Mouse (Mus musculus) gastrocnemius, adult 2 months (tissue): Measurements from ENCODE around the gene Dnah2. TPM values are rescaled to one million over a fixed set of nuclear protein-coding genes. Genes with fewer than 3 reads are reported as not detected.

Experiments
- DNase-seq: peaks from one replicate; pipeline ENCODE4 v3.0.0; 2022
- H3K27ac ChIP-seq: fragments of 200-600 bp; 2 replicates; pipeline ENCODE4 v1.8.1; 2022; ENCODE audit warnings: mild to moderate bottlenecking
- H3K4me3 ChIP-seq: fragments of 200-600 bp; 2 replicates; pipeline ENCODE4 v1.8.1; 2022; ENCODE audit warnings: mild to moderate bottlenecking, moderate library complexity
- CTCF ChIP-seq: fragments of 200-600 bp; IDR thresholded peaks from 2 replicates; pipeline ENCODE4 v1.8.1; 2022; ENCODE audit warnings: antibody characterized with exemption, mild to moderate bottlenecking, moderate library complexity
- intact Hi-C: fragments of 180-260 bp; cut with DNase I; formaldehyde crosslinking; loops from one replicate; pipeline ENCODE4 v1.15.1; 2025
- total RNA-seq, 2 experiments: library from RNA; stranded (reverse); gene quantifications; 2 replicates each; pipeline ENCODE4 v1.2.3; 2021

Dnah2 gene
- total RNA-seq, 2 experiments from 2014 or later, result 0.05 to 0.25 TPM

GRCm38 (mm10) chr11:69516661-69517060, 32.2 kb downstream of the Dnah2 start:
- no peak for TF ChIP-seq CTCF
- Histone ChIP-seq H3K27ac (peak overlapping the region; percentile 43; the same call in 1 of the 2 replicates), H3K4me3 (peak overlapping the region; percentile 44)
- DNase-seq, result no peak
- intact Hi-C loops, result no loop called here

GRCm38 (mm10) chr11:69516151-69516640, 32.7 kb downstream of the Dnah2 start:
- H3K27ac ChIP-seq, result peak overlapping the region; percentile 35; the same call in 1 of the 2 replicates
- TF ChIP-seq CTCF, result no peak
- intact Hi-C loops, result no loop called here
- H3K4me3 ChIP-seq, result peak overlapping the region; percentile 44
- no peak for DNase-seq

GRCm38 (mm10) chr11:69513840-69514239, 35.1 kb downstream of the Dnah2 start:
- peak; percentile 86 for TF ChIP-seq CTCF
- intact Hi-C loops, result loop anchor here (1.0 to 5.0 kb wide), 4 partner anchors 72 to 257 kb away; no protein-coding TSS in a partner anchor
- no peak overlapping the region for H3K4me3 ChIP-seq
- no peak overlapping the region for H3K27ac ChIP-seq
- peak; percentile 74 for DNase-seq

- no peak overlapping the region for H3K27ac ChIP-seq
- no peak for DNase-seq
- no peak for TF ChIP-seq CTCF
- H3K4me3 ChIP-seq, result no peak overlapping the region
- intact Hi-C loops, result loop anchor here (5.0 kb wide), 3 partner anchors 69 to 254 kb away; no protein-coding TSS in a partner anchor
These were observed 38.0 kb downstream of the Dnah2 start for GRCm38 (mm10) chr11:69510796-69511496.

GRCm38 (mm10) chr11:69503863-69504280, 45.0 kb downstream of the Dnah2 start:
- TF ChIP-seq CTCF, result no peak
- peak; percentile 58 for DNase-seq
- intact Hi-C loops, result no loop called here
- no peak overlapping the region for H3K4me3 ChIP-seq
- H3K27ac ChIP-seq, result peak overlapping the region; percentile 79

DNA sequence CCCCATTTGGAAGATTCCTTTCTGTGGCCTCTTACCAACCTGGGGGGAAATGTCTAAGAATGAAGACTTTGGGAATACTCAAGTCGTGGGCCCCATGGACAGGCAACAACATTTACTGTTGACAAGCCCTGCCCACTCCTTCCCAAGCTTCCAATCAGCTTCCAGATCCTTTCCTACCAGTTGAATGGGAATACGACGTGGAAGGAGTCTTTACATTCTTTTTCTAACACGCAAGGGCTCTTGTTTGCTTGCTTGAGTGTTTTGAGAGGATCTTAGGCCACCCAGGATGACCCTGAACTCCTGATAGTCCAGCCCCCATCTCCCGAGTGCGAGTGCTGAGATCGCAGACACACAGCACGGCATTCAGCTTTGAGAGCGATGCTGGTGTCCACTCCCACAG, 47.4 kb downstream of the Dnah2 start:
- H3K27ac ChIP-seq, result no peak overlapping the region
- no peak for TF ChIP-seq CTCF
- DNase-seq, result no peak
- no peak overlapping the region for H3K4me3 ChIP-seq
- intact Hi-C loops, result no loop called here

DNA sequence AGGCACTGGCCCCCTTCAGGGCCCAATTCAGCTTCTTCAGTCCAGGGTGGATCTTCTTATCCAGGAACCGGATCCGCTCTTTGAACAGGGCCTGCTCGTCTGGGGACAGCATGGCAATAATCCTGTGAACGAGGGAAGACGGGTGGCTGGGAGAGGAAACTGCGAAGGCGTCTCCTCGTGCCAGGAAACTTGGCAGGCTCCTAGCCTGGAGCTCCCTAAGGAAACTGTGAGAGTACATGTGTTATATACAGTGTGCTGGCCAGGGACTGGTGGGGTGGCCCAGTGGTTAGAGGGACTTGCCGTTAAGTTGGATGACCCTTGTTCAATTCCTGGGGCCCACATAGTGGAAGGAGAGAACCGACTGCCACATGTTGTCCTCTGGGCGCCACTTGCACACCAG, 49.8 kb downstream of the Dnah2 start:
- TF ChIP-seq CTCF, result no peak
- H3K27ac ChIP-seq, result no peak overlapping the region
- no peak overlapping the region for H3K4me3 ChIP-seq
- no peak for DNase-seq
- intact Hi-C loops, result no loop called here

DNA sequence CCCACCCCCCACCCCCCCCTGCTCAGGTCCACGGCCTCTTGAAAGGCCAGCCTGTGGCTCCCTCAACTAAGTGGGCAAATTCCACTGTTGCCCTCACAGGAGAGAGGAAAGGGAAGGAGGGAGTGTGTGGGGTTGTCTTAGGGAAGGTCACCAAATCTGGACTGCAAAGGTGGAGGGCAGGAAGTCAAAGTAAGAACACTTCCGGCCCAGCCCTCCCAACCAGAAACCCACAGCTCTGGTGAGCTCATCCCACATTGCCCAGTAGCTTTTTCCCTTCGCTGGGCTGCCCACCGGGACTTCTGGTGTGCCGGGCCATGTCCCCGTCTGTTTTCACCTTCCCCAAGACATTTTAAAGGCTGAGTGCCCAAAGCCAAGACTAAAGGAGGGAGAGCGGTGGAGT, 57.2 kb downstream of the Dnah2 start:
- TF ChIP-seq CTCF, result no peak
- Histone ChIP-seq H3K27ac (no peak overlapping the region), H3K4me3 (no peak overlapping the region)
- DNase-seq, result no peak
- intact Hi-C loops, result no loop called here

GRCm38 (mm10) chr11:69490898-69491297, 58.0 kb downstream of the Dnah2 start:
- no peak for DNase-seq
- intact Hi-C loops, result no loop called here
- TF ChIP-seq CTCF, result no peak
- no peak overlapping the region for H3K27ac ChIP-seq
- no peak overlapping the region for H3K4me3 ChIP-seq

- intact Hi-C loops, result no loop called here
- no peak for TF ChIP-seq CTCF
- H3K27ac ChIP-seq, result no peak overlapping the region
- DNase-seq, result no peak
- no peak overlapping the region for H3K4me3 ChIP-seq
These were observed 61.4 kb downstream of the Dnah2 start for GRCm38 (mm10) chr11:69487474-69487873.

DNA sequence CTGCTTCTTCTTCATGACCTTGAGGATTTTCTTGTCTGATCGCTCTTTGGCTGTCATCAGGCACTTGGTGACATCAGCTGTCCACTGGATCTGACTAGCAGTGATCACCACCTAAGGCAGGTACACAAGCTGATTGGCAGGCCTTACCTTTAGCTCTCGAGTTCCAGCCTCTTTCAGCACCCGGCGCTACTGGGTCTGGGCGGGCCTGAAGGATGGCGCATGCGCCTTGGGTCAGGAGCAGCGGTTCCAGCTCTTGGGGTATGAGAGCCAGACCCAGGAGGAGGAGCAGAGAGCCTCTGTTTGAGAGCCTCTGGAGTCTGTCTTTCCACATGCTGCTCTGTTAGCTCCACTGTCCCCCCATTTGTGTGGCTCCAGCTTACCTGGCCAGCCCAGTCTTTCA, 71.3 kb downstream of the Dnah2 start:
- intact Hi-C loops, result no loop called here
- H3K27ac ChIP-seq, result no peak overlapping the region
- TF ChIP-seq CTCF, result no peak
- no peak overlapping the region for H3K4me3 ChIP-seq
- no peak for DNase-seq

DNA sequence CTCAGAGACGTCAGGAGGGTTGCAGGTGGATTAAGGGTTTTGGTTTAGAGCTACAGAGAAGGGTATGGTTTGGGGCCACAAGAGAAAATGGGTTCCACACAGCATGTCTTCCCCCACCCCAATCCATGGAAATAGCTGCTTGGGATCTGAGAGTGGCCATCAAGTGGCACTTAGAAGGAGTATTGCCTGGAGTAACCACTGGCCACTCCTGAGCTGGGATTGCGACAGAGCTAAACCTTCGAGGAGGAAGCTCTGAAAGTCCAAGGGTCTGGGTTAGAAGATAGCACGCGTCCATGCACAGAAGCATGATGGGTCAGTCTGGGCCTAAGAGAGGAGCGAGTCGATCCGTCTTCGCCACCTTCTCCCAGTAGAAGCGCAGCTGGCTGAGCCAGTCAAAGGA, 72.1 kb downstream of the Dnah2 start:
- Histone ChIP-seq H3K4me3 (no peak overlapping the region), H3K27ac (no peak overlapping the region)
- no peak for DNase-seq
- intact Hi-C loops, result no loop called here
- no peak for TF ChIP-seq CTCF

GRCm38 (mm10) chr11:69474737-69475136, 74.2 kb downstream of the Dnah2 start:
- Histone ChIP-seq H3K27ac (no peak overlapping the region), H3K4me3 (no peak overlapping the region)
- DNase-seq, result no peak
- no peak for TF ChIP-seq CTCF
- intact Hi-C loops, result no loop called here

GRCm38 (mm10) chr11:69472687-69473086, 76.2 kb downstream of the Dnah2 start:
- no peak for DNase-seq
- Histone ChIP-seq H3K27ac (no peak overlapping the region), H3K4me3 (no peak overlapping the region)
- TF ChIP-seq CTCF, result no peak
- intact Hi-C loops, result no loop called here
